Mouse (Mus musculus) G1E (cell line): ENCODE data around the gene Cpne8.

Source experiments
- CTCF ChIP-seq: IDR thresholded peaks from 2 replicates; pipeline ENCODE4 v1.5.1; 2012; ENCODE audit warnings: low read depth, low read length, inconsistent platforms, mixed read lengths
- GATA1 ChIP-seq: IDR thresholded peaks from 2 replicates; pipeline ENCODE4 v1.6.1; 2012; ENCODE audit warnings: borderline replicate concordance, low read length, inconsistent platforms, mixed read lengths
- GATA2 ChIP-seq: IDR thresholded peaks from 2 replicates; pipeline ENCODE4 v1.6.1; 2012; ENCODE audit warnings: low read depth, low read length, inconsistent platforms, borderline replicate concordance
- POLR2AphosphoS5 ChIP-seq: IDR thresholded peaks from 2 replicates; pipeline ENCODE4 v1.6.1; 2012; ENCODE audit warnings: low read depth, low read length, inconsistent platforms; ENCODE audit not compliant: insufficient replicate concordance
- TAL1 ChIP-seq: conservative IDR thresholded peaks from 2 replicates; pipeline ENCODE4 v1.6.1; 2012; ENCODE audit warnings: low read depth, low read length, inconsistent platforms, mixed read lengths

DNA sequence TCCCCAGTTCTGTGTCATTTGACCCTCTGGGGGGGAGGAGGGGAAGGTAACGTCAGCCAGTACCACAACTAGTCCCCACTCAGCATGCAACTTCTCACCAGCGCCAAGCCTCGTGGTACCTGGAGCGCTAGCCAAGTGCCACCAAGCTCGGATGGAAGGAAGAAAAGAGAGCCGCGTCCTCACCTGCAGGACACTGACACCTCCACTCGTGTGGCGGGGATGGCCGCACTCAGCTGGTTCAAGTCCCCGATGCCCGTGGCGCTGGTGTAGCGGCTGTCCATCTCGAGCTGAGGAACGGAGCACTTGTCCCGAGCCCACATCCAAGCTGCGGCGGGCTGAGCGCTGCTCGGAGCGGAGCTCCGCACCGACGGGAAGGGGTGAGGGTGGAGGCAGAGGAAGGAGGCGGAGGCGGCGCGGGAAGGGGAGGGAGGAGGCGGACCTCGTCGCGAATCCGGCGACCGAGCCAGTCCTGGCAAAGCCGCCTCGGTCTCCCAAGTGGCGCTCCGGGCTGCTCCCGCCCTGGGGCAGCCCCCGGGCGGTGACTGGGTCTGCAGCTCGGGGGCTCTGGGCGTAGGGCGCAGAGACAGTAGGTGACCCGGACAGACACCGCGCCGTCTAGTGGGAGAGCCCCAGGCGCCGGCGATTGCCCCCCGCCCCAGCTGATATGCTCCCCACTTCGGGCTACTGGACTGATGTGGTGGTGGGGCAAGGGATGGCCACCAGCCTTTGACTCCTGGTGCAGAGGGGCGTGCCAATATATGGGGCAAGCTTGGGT, at the start of gene Cpne8:
- TF ChIP-seq CTCF (no peak), GATA1 (no peak), POLR2AphosphoS5 (no peak), TAL1 (no peak), GATA2 (no peak)
